Mouse (Mus musculus) forebrain, postnatal 0 days (tissue): ENCODE results near the gene Cars2. TPM values are rescaled to one million over a fixed set of nuclear protein-coding genes. Genes with fewer than 3 reads are reported as not detected.

Experiments used
- ATAC-seq: fragments of 200-750 bp; cut with Nextera tagmentation; 2 replicates; pipeline ENCODE4 v1.8.0; 2017; ENCODE audit warnings: mild to moderate bottlenecking, moderate library complexity
- DNase-seq: peaks from one replicate; pipeline ENCODE4 v3.0.0-alpha.2; 2015
- H3K27ac ChIP-seq: fragments of 300-500 bp; sonication (generic); 2 replicates; pipeline ENCODE4 v1.5.1; 2014; ENCODE audit warnings: low read depth, mild to moderate bottlenecking, antibody characterized with exemption, low read length, moderate library complexity, mixed read lengths
- H3K27me3 ChIP-seq: fragments of 300-500 bp; sonication (generic); 2 replicates; pipeline ENCODE4 v1.6.1; 2014; ENCODE audit warnings: mild to moderate bottlenecking, low read length, mixed read lengths; ENCODE audit not compliant: insufficient read depth
- H3K36me3 ChIP-seq: fragments of 300-500 bp; sonication (generic); 2 replicates; pipeline ENCODE4 v1.6.1; 2014; ENCODE audit warnings: mild to moderate bottlenecking, moderate library complexity; ENCODE audit not compliant: insufficient read depth
- H3K4me1 ChIP-seq: fragments of 300-500 bp; sonication (generic); 2 replicates; pipeline ENCODE4 v1.6.1; 2014; ENCODE audit warnings: antibody characterized with exemption; ENCODE audit not compliant: insufficient read depth
- H3K4me2 ChIP-seq: fragments of 300-500 bp; sonication (generic); 2 replicates; pipeline ENCODE4 v1.6.1; 2014; ENCODE audit warnings: low read depth, mild to moderate bottlenecking, moderate library complexity
- H3K4me3 ChIP-seq: fragments of 300-500 bp; sonication (generic); 2 replicates; pipeline ENCODE4 v1.5.1; 2014; ENCODE audit warnings: low read depth, low read length, mixed read lengths
- H3K9ac ChIP-seq: fragments of 300-500 bp; sonication (generic); 2 replicates; pipeline ENCODE4 v1.6.1; 2014; ENCODE audit warnings: mild to moderate bottlenecking
- H3K9me3 ChIP-seq: fragments of 300-500 bp; sonication (generic); 2 replicates; pipeline ENCODE4 v1.6.1; 2016; ENCODE audit warnings: low read length
- CTCF ChIP-seq: sonication (generic); IDR thresholded peaks from 2 replicates; pipeline ENCODE4 v1.5.1; 2016; ENCODE audit warnings: antibody characterized with exemption, control low read depth, low read depth
- WGBS: fragments of 180-500 bp; shearing (Covaris S2); extraction: QIAGEN DNeasy Blood & Tissue Kit; methylation state at CpG from one replicate; pipeline ENCODE4 v1.1.7; 2014; 5-methylcytosine and 5-hydroxymethylcytosine counted together
- polyA plus RNA-seq: library from polyadenylated mRNA; unstranded; fragments of >200 nt; fragmentation: Nextera tagmentation; extraction: Ambion mirVana; gene quantifications from 2 replicates; pipeline ENCODE4 v1.2.1, GENCODE M21; 2015
- total RNA-seq: library from RNA; depleted of rRNA; stranded (reverse); fragments of >200 nt; gene quantifications from 2 replicates; pipeline ENCODE4 v1.2.3, GENCODE M21; 2014

Gene Cars2
- total and polyA plus RNA-seq, 2 experiments from 2014 or later: 25.9 to 49.9 TPM

GRCm38 (mm10) chr8:11544386-11544785, 6.2 kb downstream of the Cars2 start:
- Histone ChIP-seq H3K4me1 (no peaks in the 10 kb centered on the region), H3K27me3 (no peaks in the 10 kb centered on the region), H3K27ac (no peak overlapping the region), H3K9ac (no peak overlapping the region), H3K4me3 (no peak overlapping the region), H3K36me3 (peaks cover 31% of the 10 kb centered on the region), H3K4me2 (no peak overlapping the region), H3K9me3 (no peaks in the 10 kb centered on the region)
- TF ChIP-seq CTCF: peak; percentile 59
- WGBS: 39% methylated on average over 3 of the region's 3 CpGs
- ATAC-seq (no peak), DNase-seq (peak; percentile 16)

DNA sequence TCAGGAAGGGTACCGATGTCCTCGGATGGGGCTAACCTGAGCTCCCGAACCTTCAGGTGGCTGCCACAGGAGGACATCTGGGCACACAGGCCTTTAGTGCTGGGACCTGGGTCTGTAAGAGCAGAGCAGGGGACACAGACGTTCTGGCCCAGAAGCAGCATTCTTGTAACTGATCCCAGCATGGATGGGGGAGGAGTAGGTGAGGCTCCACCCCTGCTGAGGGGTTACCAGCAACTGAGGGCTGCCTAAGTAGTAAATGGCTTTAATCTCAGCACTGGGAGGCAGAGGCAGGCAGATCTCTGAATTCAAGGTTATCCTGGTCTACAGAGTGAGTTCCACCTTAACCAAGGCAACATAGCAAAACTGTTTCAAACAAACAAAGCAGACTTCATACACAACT, 7.7 kb downstream of the Cars2 start:
- H3K4me2 ChIP-seq: no peak overlapping the region
- 88% methylated on average over 4 of the region's 4 CpGs for WGBS
- no peak overlapping the region for H3K9ac ChIP-seq
- no peak overlapping the region for H3K27ac ChIP-seq
- H3K27me3 ChIP-seq: no peaks in the 10 kb centered on the region
- H3K4me1 ChIP-seq: no peaks in the 10 kb centered on the region
- ATAC-seq (no peak), DNase-seq (no peak)
- peaks cover 31% of the 10 kb centered on the region for H3K36me3 ChIP-seq
- no peak overlapping the region for H3K4me3 ChIP-seq
- no peaks in the 10 kb centered on the region for H3K9me3 ChIP-seq
- TF ChIP-seq CTCF: no peak

DNA sequence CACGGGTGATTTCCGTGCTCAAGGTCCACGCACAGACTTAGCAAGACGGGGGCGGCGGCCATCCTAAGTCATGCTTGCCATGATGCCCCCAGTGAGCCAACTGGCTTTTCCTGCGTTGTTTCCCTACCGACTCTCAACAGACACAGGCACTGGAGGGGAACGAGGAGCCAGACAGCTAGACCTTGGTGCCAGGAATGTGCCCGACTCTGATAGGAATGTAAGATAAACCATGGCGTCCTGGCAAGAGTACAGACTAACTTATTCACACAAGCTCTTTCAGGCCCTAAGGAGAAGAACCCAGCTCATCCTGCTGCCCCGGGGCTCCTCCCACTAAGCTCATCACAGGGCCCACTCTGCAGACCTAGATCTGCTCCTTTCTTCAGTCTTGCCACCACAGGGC, 8.6 kb downstream of the Cars2 start:
- Histone ChIP-seq H3K36me3 (peaks cover 35% of the 10 kb centered on the region), H3K27ac (no peak overlapping the region), H3K4me2 (no peak overlapping the region), H3K4me1 (no peaks in the 10 kb centered on the region), H3K4me3 (no peak overlapping the region), H3K27me3 (no peaks in the 10 kb centered on the region), H3K9ac (no peak overlapping the region), H3K9me3 (no peaks in the 10 kb centered on the region)
- ATAC-seq (no peak), DNase-seq (no peak)
- TF ChIP-seq CTCF: no peak
- 92% methylated on average over 12 of the region's 12 CpGs for WGBS

DNA sequence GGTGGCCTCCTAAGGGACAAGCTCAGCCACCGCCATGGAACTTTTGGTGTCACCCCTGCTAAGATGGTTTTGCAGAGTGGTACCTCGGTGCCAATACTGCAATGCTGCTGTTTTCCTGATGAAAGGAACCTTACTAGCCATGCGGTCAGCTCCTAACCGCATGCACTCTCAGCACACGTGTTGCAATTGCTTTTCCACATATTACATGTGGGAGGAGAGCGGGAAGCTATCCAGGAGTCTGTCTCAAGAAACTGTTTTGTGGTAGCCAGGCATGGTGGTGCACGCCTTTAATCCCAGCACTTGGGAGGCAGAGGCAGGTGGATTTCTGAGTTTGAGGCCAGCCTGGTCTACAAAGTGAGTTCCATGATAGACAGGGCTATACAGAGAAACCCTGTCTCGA, 10.4 kb downstream of the Cars2 start:
- peaks cover 38% of the 10 kb centered on the region for H3K36me3 ChIP-seq
- ATAC-seq: no peak
- WGBS: 96% methylated on average over 8 of the region's 8 CpGs

DNA sequence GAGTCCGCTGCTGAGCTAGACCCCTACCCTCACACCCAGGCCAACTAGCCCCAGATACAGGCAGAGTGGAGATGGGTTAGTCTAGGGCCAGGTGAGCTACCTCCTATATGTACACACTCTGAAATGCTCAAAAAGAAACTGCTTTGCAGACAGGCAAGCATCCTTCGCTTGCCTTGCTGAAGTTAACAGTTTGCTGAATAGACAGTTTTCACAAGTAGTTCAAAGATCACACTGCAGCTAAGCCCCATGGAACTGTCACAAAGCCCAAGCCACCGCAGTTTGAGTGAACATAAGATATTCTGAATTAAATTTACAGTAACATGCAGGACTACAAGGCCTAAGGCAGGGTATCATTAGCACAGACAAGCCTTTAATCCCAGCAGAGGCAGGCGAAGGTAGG, 11.5 kb downstream of the Cars2 start:
- no peaks in the 10 kb centered on the region for H3K4me1 ChIP-seq
- no peaks in the 10 kb centered on the region for H3K9me3 ChIP-seq
- H3K27me3 ChIP-seq: no peaks in the 10 kb centered on the region
- DNase-seq: no peak
- H3K36me3 ChIP-seq: peaks cover 38% of the 10 kb centered on the region
- 96% methylated on average over 4 of the region's 4 CpGs for WGBS
- no peak overlapping the region for H3K4me3 ChIP-seq
- no peak for TF ChIP-seq CTCF
- no peak for ATAC-seq
- no peak overlapping the region for H3K27ac ChIP-seq
- H3K9ac ChIP-seq: no peak overlapping the region
- H3K4me2 ChIP-seq: no peak overlapping the region

More for the DNA sequence above, 10.4 kb downstream of the Cars2 start:
- no peak overlapping the region for H3K4me3 ChIP-seq
- DNase-seq: no peak
- H3K4me1 ChIP-seq: no peaks in the 10 kb centered on the region
- no peak overlapping the region for H3K9ac ChIP-seq
- no peaks in the 10 kb centered on the region for H3K9me3 ChIP-seq
- H3K27me3 ChIP-seq: no peaks in the 10 kb centered on the region
- no peak overlapping the region for H3K27ac ChIP-seq
- no peak overlapping the region for H3K4me2 ChIP-seq
- no peak for TF ChIP-seq CTCF

DNA sequence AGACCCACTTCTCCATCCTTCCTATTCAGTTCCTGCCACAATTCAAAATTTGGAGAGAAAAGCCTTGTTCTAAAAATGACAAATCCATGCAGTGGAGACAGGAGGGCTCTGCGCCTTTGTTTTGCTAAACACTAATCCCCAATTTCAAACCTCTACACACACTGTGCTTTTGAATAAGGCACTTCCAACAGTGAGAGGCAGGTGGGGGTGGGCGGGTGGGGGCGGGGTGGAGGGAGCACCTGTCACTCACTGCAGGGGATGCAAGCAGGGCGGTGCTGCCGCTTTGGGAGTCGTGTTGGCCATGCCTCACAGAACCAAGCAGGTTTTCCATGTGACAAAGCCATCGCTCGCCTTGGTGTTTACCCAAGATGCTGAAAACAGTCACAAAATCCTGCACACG, 16.1 kb downstream of the Cars2 start:
- TF ChIP-seq CTCF: no peak
- Histone ChIP-seq H3K27me3 (no peaks in the 10 kb centered on the region), H3K9ac (no peak overlapping the region), H3K9me3 (no peaks in the 10 kb centered on the region), H3K4me3 (no peak overlapping the region), H3K27ac (no peak overlapping the region), H3K36me3 (peaks cover 28% of the 10 kb centered on the region), H3K4me1 (no peaks in the 10 kb centered on the region), H3K4me2 (no peak overlapping the region)
- WGBS: 19% methylated on average over 9 of the region's 9 CpGs
- ATAC-seq (peak; percentile 74), DNase-seq (no peak)

- TF ChIP-seq CTCF: no peak
- H3K27ac ChIP-seq: no peak overlapping the region
- no peak overlapping the region for H3K4me2 ChIP-seq
- ATAC-seq: no peak
- no peak for DNase-seq
- no peak overlapping the region for H3K9ac ChIP-seq
- no peaks in the 10 kb centered on the region for H3K9me3 ChIP-seq
- H3K36me3 ChIP-seq: peaks cover 40% of the 10 kb centered on the region
- no peaks in the 10 kb centered on the region for H3K4me1 ChIP-seq
- WGBS: 75% methylated on average over 4 of the region's 4 CpGs
- H3K27me3 ChIP-seq: no peaks in the 10 kb centered on the region
- H3K4me3 ChIP-seq: no peak overlapping the region
Measured at GRCm38 (mm10) chr8:11530849-11531248, 19.7 kb downstream of the Cars2 start.
